Mouse (Mus musculus) erythroblast, embryonic 14.5 days (primary cell): ENCODE measurements around the gene Eef1b2.

Experiments used
- GATA1 ChIP-seq: IDR thresholded peaks from 2 replicates; pipeline ENCODE4 v1.6.1; 2012; ENCODE audit warnings: low read length, inconsistent platforms, mixed read lengths
- TAL1 ChIP-seq: IDR thresholded peaks from 3 replicates; pipeline ENCODE4 v1.6.1; 2012; ENCODE audit warnings: low read length, inconsistent platforms, mixed read lengths

- TF ChIP-seq GATA1 = no peak
- no peak for TF ChIP-seq TAL1
Measured at GRCm38 (mm10) chr1:63219277-63219676, 42.7 kb downstream of the Eef1b2 start.
